Mouse (Mus musculus) megakaryocyte, adult 5-6 weeks (primary cell): Measurements from ENCODE around the gene Wdr48. TPM values are rescaled to one million over a fixed set of nuclear protein-coding genes. Genes with fewer than 3 reads are reported as not detected.

Source experiments
- ATAC-seq: 2 replicates; pipeline ENCODE4 v1.8.0; 2016; ENCODE audit warnings: mild to moderate bottlenecking, inconsistent platforms; ENCODE audit not compliant: poor library complexity, severe bottlenecking
- total RNA-seq, 2 experiments: library from RNA; stranded (forward) in 1 of 2; stranded (reverse) in 1 of 2; fragments of 153-499, 151-499 nt in 1 of 2; fragments of 221-1000, 200-1000 nt in 1 of 2; gene quantifications; 2 replicates each; pipeline versions ENCODE4 v1.2.3 to v1.2.4; 2015 to 2017

The Wdr48 gene
- total RNA-seq, 2 experiments from 2014 or later: 40.8 to 49.1 TPM

DNA sequence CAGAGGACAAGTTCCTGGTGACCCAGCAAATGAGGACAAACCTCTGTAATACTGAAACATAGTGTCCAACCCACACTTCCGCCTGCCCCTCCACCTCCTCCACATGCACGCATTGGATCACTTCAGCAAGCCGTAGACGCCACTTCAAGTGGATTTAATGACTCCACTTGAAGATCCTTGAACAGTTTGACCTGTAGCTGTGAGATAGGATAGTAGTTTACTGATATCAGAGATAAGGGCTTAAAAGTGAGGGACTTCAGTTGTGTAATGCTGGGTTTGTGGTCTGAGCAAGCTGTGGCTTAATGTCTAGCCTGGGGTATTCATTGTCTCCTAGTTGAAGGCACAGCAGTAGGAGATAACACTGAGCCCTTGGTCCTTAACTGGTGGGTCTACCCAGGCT, 28.8 kb downstream of the Wdr48 start:
- ATAC-seq: no peak

DNA sequence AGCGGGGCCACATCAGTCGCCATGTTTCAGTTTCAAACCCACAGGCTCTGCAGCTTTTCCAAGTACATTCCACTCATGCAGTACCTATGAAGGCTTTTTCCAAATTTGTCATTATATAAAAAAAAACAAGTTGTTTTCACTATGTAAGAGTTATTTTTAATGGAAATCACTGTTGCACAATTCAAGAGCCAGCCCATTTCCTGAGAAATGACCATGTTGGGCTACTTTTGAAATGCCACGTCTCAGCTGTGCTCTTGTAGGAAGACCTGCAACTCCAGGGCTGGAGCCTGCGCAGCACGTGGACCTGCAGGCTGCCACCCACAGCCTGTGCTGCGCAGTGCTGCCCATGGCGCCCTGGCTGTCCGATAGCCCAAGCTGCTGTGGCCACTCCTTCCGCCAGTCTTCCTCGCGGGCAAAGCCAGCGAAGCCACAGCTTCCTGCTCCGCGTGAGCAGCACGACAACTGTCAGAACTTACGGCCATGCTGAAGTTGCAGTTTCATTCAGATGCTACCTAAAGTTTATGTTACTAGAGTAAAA, 30.5 kb downstream of the Wdr48 start:
- peak; percentile 96 for ATAC-seq

- ATAC-seq: no peak
These were observed 31.1 kb downstream of the Wdr48 start for GRCm38 (mm10) chr9:119925729-119926128.

DNA sequence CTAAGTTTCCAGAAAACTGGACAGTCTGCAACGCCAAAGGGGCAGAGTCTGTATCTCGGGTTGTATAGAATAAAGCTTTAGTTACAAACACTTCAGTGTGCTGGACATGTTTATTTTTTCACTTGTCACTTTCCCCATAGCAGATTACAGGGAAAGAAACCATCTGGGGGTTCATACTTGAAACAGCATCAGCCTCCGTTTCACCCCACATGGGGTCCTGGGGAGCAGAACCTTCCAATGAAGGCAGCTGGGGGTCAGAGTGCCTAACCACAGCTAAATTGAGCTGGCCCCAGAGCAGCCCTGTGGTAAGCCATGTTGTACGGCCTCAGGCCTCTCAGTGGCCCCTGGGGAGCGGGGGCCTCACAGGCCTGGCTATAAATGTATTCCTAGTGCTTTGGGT, 31.8 kb downstream of the Wdr48 start:
- no peak for ATAC-seq

DNA sequence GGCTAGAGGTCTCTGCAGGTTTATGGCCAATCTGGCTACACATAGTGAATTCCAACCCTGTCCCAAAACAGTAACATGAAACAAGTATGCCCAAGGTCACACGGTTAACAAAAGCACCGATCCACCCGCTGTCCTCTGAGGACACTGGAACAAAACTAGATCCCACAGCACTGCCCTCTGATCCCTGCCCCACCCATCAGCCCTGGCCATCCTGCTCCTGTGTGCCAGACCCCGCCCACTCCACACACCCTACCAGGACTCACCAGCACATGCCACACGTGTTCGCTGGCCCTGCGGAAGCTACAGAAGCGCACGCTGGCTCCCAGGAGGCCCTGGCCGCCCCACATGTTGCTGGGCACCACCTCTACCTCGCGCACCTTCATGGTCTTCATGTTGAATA, 37.7 kb downstream of the Wdr48 start:
- no peak for ATAC-seq

DNA sequence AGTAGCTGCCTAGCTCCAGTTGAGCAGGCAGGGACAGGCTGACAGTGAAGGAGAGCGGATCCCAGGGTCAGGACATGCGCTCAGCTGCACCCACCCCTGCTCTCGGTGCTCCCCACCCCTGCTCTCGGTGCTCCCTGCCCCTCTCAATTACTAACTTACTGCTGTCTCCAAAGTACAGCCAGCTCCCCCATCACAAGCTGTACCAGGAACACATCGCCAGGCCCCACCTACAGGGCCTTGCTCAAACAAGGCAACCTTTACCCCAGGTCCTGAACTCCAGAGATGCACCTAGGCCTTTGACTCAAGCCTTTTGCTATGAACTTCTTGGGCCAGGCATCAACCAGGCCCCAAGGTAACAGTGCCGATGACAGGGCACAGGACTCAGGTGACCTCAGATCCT, 39.0 kb downstream of the Wdr48 start:
- no peak for ATAC-seq

- peak; percentile 92 for ATAC-seq
These were observed 42.5 kb downstream of the Wdr48 start, which contains the start of the genes Gorasp1 and Ttc21a for GRCm38 (mm10) chr9:119937005-119937773. Gene Gorasp1, minus strand, starts transcription at chr9:119937565. Gene Ttc21a, plus strand, starts transcription at chr9:119937606.

DNA sequence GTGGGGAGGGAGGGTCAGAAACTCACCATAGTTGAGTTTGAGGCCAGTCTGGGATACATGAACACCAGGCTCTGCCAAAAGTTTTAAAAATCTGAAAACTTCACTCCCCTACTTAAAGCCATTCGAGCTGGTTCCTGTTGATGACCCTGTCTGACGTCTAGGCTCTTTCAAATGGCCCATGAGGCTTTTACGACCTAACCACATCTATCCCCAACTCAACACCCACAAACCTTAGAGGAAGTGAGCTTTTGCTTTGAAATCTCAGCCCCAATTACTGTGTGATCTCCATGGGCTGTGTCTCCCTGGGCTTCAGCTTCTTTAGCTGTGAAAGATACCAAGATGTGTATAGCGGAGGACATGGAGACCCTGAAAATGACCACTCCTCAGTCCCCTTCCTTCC, 43.8 kb downstream of the Wdr48 start:
- peak; percentile 33; the same call in 1 of the 2 replicates for ATAC-seq

GRCm38 (mm10) chr9:119939646-119940045, 45.0 kb downstream of the Wdr48 start:
- no peak for ATAC-seq

DNA sequence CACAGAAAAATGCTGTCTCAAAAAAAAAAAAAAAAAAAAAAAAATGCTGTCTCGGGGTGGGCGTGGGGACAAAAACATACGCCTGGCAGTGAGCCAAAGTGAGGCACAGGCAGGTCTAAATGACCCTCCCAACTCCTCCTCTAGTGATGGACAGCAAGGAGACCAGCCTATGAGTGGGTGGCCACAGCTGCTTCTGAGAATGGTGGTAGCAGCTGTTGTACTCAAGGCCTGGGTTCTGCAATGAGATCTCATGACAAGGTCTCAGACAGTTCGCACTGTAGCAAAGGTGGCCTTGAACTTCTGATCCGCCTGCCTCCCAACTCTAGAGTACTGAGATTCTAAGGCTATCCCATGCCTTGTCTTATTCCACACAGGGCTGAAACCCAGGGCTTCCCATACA, 46.7 kb downstream of the Wdr48 start:
- no peak for ATAC-seq

DNA sequence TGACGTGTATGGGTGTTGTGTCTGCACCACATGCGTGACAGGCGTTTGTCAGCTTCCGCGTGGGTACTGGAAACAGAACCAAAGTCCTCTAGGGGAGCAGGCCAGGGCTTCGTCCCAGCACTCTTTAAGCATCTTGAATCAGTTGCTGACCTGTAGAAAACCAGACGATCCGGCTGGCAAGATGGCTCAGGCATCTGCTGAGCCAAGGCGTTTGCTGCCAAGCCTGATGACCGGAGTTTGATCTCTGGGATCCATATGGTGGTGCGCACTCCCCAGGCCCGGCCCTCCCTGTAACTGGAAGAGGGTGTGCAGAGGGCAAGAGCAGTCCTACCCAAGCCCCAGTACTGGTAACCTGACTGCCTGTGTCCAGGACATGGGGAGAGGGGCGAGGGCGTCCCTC, 47.2 kb downstream of the Wdr48 start:
- ATAC-seq: no peak

- peak; percentile 62 for ATAC-seq
These were observed 48.6 kb downstream of the Wdr48 start for GRCm38 (mm10) chr9:119943326-119943725.

GRCm38 (mm10) chr9:119945173-119945900, 50.7 kb downstream of the Wdr48 start:
- ATAC-seq: peak; percentile 47; the same call in 1 of the 2 replicates

DNA sequence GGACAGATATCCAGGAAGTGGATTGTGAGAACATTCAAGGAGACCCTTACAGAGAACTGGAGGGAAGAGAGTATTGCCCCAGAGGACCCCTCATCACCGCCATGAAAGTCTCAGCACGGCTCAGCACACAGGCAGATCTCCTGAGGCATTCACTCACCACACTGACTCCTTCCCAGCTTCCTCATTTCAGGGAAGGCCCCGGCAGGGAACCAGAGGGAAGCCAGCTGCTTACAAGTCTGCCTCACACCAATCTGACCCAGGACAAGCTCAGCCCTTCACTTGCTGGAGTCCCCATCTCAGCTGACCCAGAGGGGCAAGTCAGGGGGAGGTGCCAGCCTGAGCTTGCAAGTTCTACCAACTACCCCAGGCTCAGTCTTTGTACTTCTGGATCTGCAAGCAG, 54.1 kb downstream of the Wdr48 start:
- peak; percentile 82 for ATAC-seq

DNA sequence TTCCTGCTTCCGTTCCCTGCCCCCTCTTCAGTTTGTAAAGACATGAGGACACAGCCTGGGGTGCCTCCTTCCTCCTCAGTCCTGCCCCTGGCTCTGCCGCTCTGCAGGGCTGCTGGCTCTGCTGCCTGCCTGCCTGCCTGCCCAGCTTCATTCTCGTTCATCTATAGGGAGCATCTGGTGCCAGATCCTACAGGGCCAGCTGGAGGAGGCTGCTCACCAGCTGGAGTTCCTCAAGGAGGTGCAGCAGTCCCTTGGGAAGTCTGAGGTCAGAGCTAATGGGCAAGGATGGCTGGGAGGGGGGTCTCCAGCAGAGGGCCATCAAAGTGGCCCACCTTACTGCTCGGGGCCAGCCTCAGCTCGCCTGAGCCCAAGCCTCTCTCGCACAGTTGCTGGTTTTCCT, 55.8 kb downstream of the Wdr48 start:
- no peak for ATAC-seq

- ATAC-seq: no peak
These were observed 56.7 kb downstream of the Wdr48 start for GRCm38 (mm10) chr9:119951388-119951787.

GRCm38 (mm10) chr9:119958835-119959234, 64.2 kb downstream of the Wdr48 start:
- ATAC-seq: no peak

GRCm38 (mm10) chr9:119962216-119962615, 67.5 kb downstream of the Wdr48 start:
- no peak for ATAC-seq

GRCm38 (mm10) chr9:119962987-119963667, 68.4 kb downstream of the Wdr48 start:
- peak; percentile 99 for ATAC-seq

DNA sequence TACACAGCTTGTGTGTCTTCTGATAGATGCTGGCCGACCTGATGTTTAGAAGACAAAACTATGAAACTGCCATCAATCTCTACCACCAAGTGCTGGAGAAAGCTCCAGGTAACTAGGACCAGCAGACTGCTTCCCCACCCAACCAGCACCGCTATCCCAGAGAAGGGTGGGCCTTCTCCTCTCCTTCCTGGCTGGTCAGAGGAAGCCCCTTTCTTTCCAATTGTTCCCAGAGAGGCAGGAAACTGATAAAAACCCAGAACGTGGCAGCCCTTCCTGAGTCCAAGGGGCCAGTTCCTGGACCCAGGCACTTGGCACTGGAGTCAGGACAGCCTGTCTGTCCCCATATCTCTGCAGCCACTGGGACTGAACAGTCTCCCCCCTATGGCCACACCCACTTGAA, 69.5 kb downstream of the Wdr48 start:
- no peak for ATAC-seq

- no peak for ATAC-seq
These were observed 70.5 kb downstream of the Wdr48 start for GRCm38 (mm10) chr9:119965186-119965585.
